Comparison of ENCODE assay signal across 9 mouse cellular contexts in genomic region chr1:33892784-33893183, GRCm38 (mm10). TPM values are rescaled to one million over a fixed set of nuclear protein-coding genes. Genes with fewer than 3 reads are reported as not detected.
A peak's percentile ranks its signal among the peaks of the same experiment; 100 is the strongest.
DNase-seq lines count a peak whose midpoint lies in the region; ATAC-seq and TF ChIP-seq lines count a peak whose summit lies in the region.
"Had no signal": no experiment of that assay in that cellular context is flagged by ENCODE, and none has a peak within 500 bp of the region (broad histone marks: within the 10 kb centered on the region; RNA-seq: fewer than 3 reads in every experiment).

No protein-coding gene starts in this region.

- no peak for ATAC-seq in lung, postnatal 0 days
- ATAC-seq in megakaryocyte-erythroid progenitor cell, adult 5-6 weeks (replicated peaks; ENCODE audit: low FRiP score, low TSS enrichment, poor library complexity, severe bottlenecking): no peak

- H3K27ac ChIP-seq in lung, postnatal 0 days (ENCODE audit: low read length): no peak overlapping the region
- H3K27ac ChIP-seq: neural tube, embryonic 13.5 days had no signal

- DNase-seq in gastrocnemius, adult 18-20 months (ENCODE audit: low spot score): peak; percentile 53
- no peak for DNase-seq in gastrocnemius, adult 8-10 months (ENCODE audit: low spot score in 2 of 2)
- DNase-seq in ovary, postnatal 14 days (ENCODE audit: low spot score): peak; percentile 37
- no peak for DNase-seq in ovary, postnatal 10 days (ENCODE audit: low spot score)
- DNase-seq in adrenal gland, postnatal 25 days: peak; percentile 49
- DNase-seq in gastrocnemius, postnatal 10 days: peak; percentile 67
- DNase-seq in lung, postnatal 0 days (ENCODE audit: low spot score): peak; percentile 60

- H3K9ac ChIP-seq in lung, postnatal 0 days (replicated peaks; ENCODE audit: low read depth): no peak overlapping the region
- H3K9ac ChIP-seq: neural tube, embryonic 13.5 days had no signal

- no peaks in the 10 kb centered on the region for H3K27me3 ChIP-seq in lung, postnatal 0 days (replicated peaks; ENCODE audit: insufficient read depth, low read length)
- H3K27me3 ChIP-seq: neural tube, embryonic 13.5 days had no signal

- H3K9me3 ChIP-seq in lung, postnatal 0 days (ENCODE audit: low read length): no peaks in the 10 kb centered on the region
- H3K9me3 ChIP-seq: neural tube, embryonic 13.5 days had no signal

- no peaks in the 10 kb centered on the region for H3K4me1 ChIP-seq in lung, postnatal 0 days (ENCODE audit: insufficient read depth, low read depth, low read length)
- H3K4me1 ChIP-seq: neural tube, embryonic 13.5 days had no signal

- TF ChIP-seq EP300 in lung, postnatal 0 days (IDR thresholded peaks at IDR 0.05): no peak

- H3K36me3 ChIP-seq in lung, postnatal 0 days (ENCODE audit: insufficient read depth, low read length): no peaks in the 10 kb centered on the region
- H3K36me3 ChIP-seq: neural tube, embryonic 13.5 days had no signal

- no peak overlapping the region for H3K4me3 ChIP-seq in lung, postnatal 0 days (ENCODE audit: low read depth, low read length)
- H3K4me3 ChIP-seq: neural tube, embryonic 13.5 days had no signal

- H3K4me2 ChIP-seq in lung, postnatal 0 days (replicated peaks; ENCODE audit: low read depth, low read length): no peak overlapping the region
- H3K4me2 ChIP-seq: neural tube, embryonic 13.5 days had no signal

- WGBS in lung, postnatal 0 days: 61% methylated on average over 10 of the region's 10 CpGs

- peak; percentile 73 for TF ChIP-seq CTCF in lung, postnatal 0 days (IDR thresholded peaks at IDR 0.05)

RNA-seq across cellular contexts. Expression of gene Bend6, which starts 14.8 kb away (rescaled TPM):
- 1 to 10 TPM; 4.8 to 5.1 TPM for total RNA-seq in gastrocnemius, adult 18-20 months (2021)
- 1 to 10 TPM; 2.6 to 5.1 (median 4.2) TPM for total RNA-seq in gastrocnemius, adult 8-10 months (2022)
- 0.82 and 2.9 TPM in 2 replicates for total RNA-seq in adrenal gland, postnatal 25 days (2021)
- total RNA-seq in gastrocnemius, postnatal 10 days (2021): 1 to 10 TPM in 1 of 2 experiments, under 1 TPM in 1; 0.68 to 1.2 TPM
- polyA plus RNA-seq in lung, postnatal 0 days (2015; fragmentation: Nextera tagmentation; extraction: Ambion mirVana): 0.45 and 0.63 TPM in 2 replicates
- total RNA-seq in megakaryocyte-erythroid progenitor cell, adult 5-6 weeks (2014; fragmentation: Nextera tagmentation): not detected in 2 replicates
- not detected in 2 replicates for total RNA-seq in megakaryocyte-erythroid progenitor cell, adult 5-6 weeks (2017)

RNA-seq across cellular contexts. Expression of gene Dst, which starts 15.2 kb away (rescaled TPM):
- 100 to 1,000 TPM; 265 to 273 TPM for total RNA-seq in gastrocnemius, adult 18-20 months (2021)
- total RNA-seq in gastrocnemius, adult 8-10 months (2022): 100 to 1,000 TPM; 270 to 449 (median 334) TPM
- 134 and 152 TPM in 2 replicates for total RNA-seq in adrenal gland, postnatal 25 days (2021)
- total RNA-seq in gastrocnemius, postnatal 10 days (2021): 100 to 1,000 TPM; 130 to 146 TPM
- polyA plus RNA-seq in lung, postnatal 0 days (2015; fragmentation: Nextera tagmentation; extraction: Ambion mirVana): 18.1 and 19.8 TPM in 2 replicates
- 2.1 and 7.9 TPM in 2 replicates for total RNA-seq in megakaryocyte-erythroid progenitor cell, adult 5-6 weeks (2014; fragmentation: Nextera tagmentation)
- 4.1 and 9.1 TPM in 2 replicates for total RNA-seq in megakaryocyte-erythroid progenitor cell, adult 5-6 weeks (2017)

Comparison
In these comparisons a context has a peak if more than half of its experiments do, and no peak if none do; other contexts are left out.
1. DNase-seq: peak in gastrocnemius, adult 18-20 months (single experiment), ovary, postnatal 14 days (single experiment), adrenal gland, postnatal 25 days (single experiment), gastrocnemius, postnatal 10 days (single experiment) and lung, postnatal 0 days (single experiment); none in gastrocnemius, adult 8-10 months (0 of 2) and ovary, postnatal 10 days (single experiment).
2. RNA of gene Dst, which starts 15.2 kb away (total RNA-seq): 270 to 449 TPM in gastrocnemius, adult 8-10 months, 265 to 273 TPM in gastrocnemius, adult 18-20 months, 134 to 152 TPM in adrenal gland, postnatal 25 days and 130 to 146 TPM in gastrocnemius, postnatal 10 days; 2.1 to 9.1 TPM in megakaryocyte-erythroid progenitor cell, adult 5-6 weeks; every median in the first group is over 10 times any median in the second.